ENCODE assay signal across 23 mouse cellular contexts in the genomic region with DNA sequence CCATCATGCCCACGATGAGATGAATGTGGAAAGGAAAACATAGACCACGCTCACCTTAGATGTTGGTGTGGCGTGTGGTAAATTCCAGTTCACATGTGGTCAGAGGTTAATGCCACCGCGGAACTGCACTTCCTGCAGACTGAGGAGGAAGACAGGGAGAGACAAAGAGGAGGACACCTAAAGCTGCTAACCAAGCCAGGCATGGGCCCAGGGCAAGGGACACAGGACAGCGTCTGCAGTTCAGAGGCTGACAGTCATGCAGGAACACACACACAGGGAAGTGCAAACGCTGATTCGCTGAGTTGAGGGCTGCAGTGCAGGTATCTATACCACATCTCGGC. TPM values are rescaled to one million over a fixed set of nuclear protein-coding genes. Genes with fewer than 3 reads are reported as not detected.
"Had no signal": no experiment of that assay in that cellular context is flagged by ENCODE, and none has a peak within 500 bp of the region (broad histone marks: within the 10 kb centered on the region; RNA-seq: fewer than 3 reads in every experiment).

No protein-coding gene starts in this region.

- H3K4me1 ChIP-seq: midbrain, embryonic 12.5 days had no signal

- H3K4me3 ChIP-seq: left cerebral cortex, adult 2 months; liver, embryonic 13.5 days; midbrain, embryonic 12.5 days; myocyte had no signal

- DNase-seq: liver, embryonic 13.5 days had no signal

- H3K27ac ChIP-seq: kidney, postnatal 0 days; left cerebral cortex, adult 2 months; liver, embryonic 13.5 days; macrophage; midbrain, embryonic 12.5 days; stomach, postnatal 0 days had no signal

- ATAC-seq: midbrain, embryonic 16.5 days had no signal

- H3K27me3 ChIP-seq: midbrain, embryonic 12.5 days had no signal

- H3K36me3 ChIP-seq: liver, embryonic 13.5 days had no signal

- H3K9me3 ChIP-seq: liver, embryonic 13.5 days; midbrain, embryonic 12.5 days had no signal

RNA-seq across cellular contexts. Expression of a gene that starts 19.2 kb away (rescaled TPM):
- total RNA-seq: liver, adult 2 months; monocyte, adult 5-6 weeks had no signal
- polyA plus RNA-seq: kidney, embryonic 14.5 days; kidney, postnatal 0 days; limb, embryonic 11.5 days; limb, embryonic 14.5 days; liver, adult 2 months; liver, embryonic 13.5 days; liver, embryonic 16.5 days; lung, adult 2 months; lung, embryonic 16.5 days; macrophage; myocyte; neural tube, embryonic 11.5 days; neural tube, embryonic 14.5 days; small intestine, adult 2 months; spleen, adult 2 months; stomach, embryonic 14.5 days; stomach, postnatal 0 days; thymus, adult 2 months had no signal

RNA-seq across cellular contexts. Expression of a gene that starts 42.9 kb away (rescaled TPM):
- total RNA-seq: megakaryocyte-erythroid progenitor cell, adult 5-6 weeks; monocyte, adult 5-6 weeks had no signal
